Mouse (Mus musculus) cerebellum, adult (tissue): ENCODE results near the gene Nfkbia.

ENCODE experiments used
- ATAC-seq: cut with Nextera tagmentation; 2 replicates; pipeline ENCODE4 v1.9.2; 2017; ENCODE audit warnings: mild to moderate bottlenecking, moderate library complexity, mixed read lengths; ENCODE audit not compliant: insufficient number of reproducible peaks, low FRiP score, low TSS enrichment

Gene Nfkbia

GRCm38 (mm10) chr12:55492184-55492898, at the start of gene Nfkbia:
TSS of gene Nfkbia (minus strand) at chr12:55492647.
- peak; percentile 65 for ATAC-seq

GRCm38 (mm10) chr12:55539157-55539556, 46.7 kb upstream of the Nfkbia start:
- ATAC-seq = no peak

DNA sequence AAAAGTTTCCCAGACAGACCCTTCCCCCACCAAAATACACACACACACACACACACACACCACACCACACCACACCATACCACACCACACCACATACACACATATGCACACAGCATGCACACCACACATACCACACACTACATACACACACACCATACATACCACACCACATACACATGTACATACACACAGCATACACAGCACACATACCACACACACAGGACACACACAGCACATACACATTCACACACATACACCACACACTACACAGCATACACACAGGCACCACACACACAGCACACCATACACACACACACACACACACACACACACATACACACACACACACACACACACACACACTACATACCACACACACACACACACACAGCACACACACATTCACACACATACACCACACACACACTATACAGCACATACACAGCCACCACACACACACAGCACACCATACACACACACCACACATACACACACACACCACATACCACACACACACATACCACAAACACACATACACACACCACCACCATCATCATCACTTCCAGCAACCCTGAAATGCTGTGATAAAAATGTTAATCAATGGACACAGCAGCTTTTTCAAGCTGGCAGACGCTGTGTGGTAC, 46.0 kb upstream of the Nfkbia start:
- 0 out of 2 replicates have a peak, but pooled peaks have one; percentile 64 for ATAC-seq

GRCm38 (mm10) chr12:55537742-55538141, 45.3 kb upstream of the Nfkbia start:
- ATAC-seq = no peak

- ATAC-seq = no peak
These were observed 44.2 kb upstream of the Nfkbia start for GRCm38 (mm10) chr12:55536537-55537135.

GRCm38 (mm10) chr12:55526983-55527752, 34.7 kb upstream of the Nfkbia start:
- no peak for ATAC-seq

DNA sequence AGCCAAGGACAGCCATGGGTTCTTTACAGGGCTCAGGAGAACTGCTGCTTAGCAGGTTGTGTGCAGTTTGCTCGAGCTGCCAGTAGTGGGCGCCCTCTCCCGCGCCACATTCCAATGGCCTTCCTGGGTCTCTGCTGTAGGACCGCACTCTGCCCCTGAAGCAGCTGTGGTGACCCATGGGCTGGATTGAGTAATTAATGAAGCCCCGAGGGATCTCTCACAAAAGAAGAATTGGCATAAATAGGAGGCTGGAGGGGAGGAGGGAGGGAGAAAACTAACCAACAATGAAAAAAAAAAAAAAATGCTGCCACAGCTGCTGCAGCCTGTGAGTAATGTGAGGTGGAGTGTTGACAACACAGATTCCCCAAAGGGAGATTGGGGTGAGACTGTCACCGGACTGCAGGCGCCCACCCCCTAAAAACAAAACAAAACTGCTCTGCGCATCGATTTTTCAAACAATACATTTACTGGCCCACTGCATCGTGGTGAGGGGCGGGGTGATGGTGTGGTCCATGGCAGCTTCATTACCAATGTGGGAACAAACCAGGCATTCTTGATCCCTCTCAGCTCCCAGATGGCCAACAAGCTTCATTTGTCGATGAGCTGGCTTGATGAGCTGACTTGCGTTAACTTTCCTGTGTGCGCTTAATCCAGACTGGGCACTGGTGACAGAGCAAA, 25.8 kb upstream of the Nfkbia start:
- no peak for ATAC-seq

- no peak for ATAC-seq
These were observed 16.4 kb upstream of the Nfkbia start for GRCm38 (mm10) chr12:55508817-55509216.

GRCm38 (mm10) chr12:55507332-55507935, 15.0 kb upstream of the Nfkbia start:
- ATAC-seq = no peak

GRCm38 (mm10) chr12:55506029-55506330, 13.5 kb upstream of the Nfkbia start:
- ATAC-seq = no peak

- no peak for ATAC-seq
These were observed 13.0 kb upstream of the Nfkbia start for GRCm38 (mm10) chr12:55505314-55506028.

- ATAC-seq = peak; percentile 54
These were observed 6.6 kb upstream of the Nfkbia start for GRCm38 (mm10) chr12:55499031-55499430.

- no peak for ATAC-seq
These were observed 5.3 kb upstream of the Nfkbia start for GRCm38 (mm10) chr12:55497737-55498136.

DNA sequence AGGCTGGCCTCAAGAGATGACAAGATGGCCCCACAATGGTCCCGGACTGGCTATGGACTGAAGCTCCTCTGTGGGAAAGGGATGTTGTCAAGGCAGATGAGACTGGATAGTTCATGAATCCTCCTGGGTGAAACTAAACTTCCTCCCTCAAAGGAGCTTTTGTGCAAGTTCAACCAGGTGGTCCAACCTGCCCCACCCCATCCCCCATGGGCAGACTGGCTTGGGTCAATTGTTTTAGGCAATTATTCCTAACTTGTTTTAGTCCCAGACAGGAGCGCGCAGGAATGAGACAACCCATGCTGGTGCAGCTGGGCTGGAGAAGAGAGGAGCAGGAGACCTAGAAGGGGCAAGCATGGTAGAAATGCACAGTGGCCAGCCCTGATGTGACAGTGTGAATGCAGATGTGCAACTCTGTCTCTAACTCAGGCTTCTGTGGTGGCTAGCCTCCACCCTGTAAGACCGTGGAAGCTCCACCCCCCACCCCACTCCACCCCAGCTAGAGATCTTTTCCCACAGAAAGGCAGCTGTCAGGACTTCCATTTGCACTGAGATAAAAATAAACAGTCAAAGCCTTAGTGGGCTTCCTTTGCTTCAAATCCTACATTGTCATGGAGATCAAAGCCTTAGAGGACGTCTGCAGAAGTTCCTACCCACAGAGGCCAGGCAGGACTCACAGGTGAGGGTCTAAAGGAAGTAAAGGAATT, 3.6 kb upstream of the Nfkbia start:
- ATAC-seq = no peak

DNA sequence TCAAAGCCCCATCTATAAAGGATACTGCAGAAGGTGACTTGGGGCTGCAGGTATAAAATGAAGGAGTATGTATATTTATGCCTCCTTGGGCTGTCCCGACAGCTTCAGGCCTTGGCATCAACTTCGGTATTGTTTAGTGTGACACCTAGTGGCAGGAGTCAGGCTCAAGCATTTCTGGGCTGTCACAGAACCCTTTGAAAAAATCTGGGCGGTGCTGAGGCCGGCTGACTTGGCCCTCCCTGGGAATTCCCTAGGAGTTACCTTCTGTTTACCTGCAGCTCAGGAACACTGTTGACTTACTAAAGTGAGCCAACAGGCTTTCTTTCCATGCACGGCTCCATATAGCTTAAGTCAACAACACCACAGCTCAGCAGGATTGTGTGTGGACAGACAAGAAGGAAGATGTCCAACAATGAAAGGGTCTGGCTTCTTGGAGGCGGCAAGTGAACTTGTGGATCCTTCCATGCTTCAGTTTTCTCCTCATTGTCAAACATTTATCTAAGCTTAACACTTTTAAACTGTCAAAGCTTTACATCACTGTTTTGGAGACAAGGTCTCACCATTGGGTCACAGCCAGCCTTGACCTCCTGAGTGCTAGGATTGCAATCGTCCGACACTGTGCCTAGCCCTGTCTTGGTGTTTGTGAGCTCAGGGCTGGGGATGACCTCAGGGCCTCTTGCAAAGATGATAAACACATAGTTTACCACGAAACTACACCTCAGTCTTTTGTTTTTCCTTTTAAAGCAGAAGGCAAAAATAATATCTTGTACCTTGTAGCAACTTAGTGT, 2.9 kb upstream of the Nfkbia start:
- peak; percentile 34 for ATAC-seq

DNA sequence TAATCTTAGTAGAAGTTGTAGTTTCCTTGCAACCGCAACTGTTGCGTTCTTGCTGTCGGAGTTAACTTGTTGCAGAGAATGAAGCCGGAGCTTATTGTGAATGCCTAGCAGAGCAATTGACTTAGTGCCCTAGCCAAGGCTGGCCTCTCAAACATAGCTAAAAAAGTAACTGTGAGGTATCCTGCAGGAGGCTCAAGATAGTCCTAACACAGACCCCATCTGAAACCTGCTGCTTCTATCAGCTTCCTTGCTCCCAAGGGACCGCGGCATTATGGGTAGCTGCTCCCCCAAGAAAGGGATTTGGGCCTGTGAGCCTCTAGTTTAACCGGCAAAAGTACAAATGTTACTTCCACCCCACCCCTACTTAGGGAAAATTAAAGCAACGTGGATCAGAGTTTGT, 934 bp upstream of the Nfkbia start:
- ATAC-seq = no peak

- no peak for ATAC-seq
These were observed 494 bp upstream of the Nfkbia start for GRCm38 (mm10) chr12:55492941-55493340.

- ATAC-seq = peak; percentile 46
These were observed 797 bp downstream of the Nfkbia start for GRCm38 (mm10) chr12:55491516-55492183.
